Mouse (Mus musculus) hindbrain, postnatal 0 days (tissue): Measurements from ENCODE around the gene Prr23a3. TPM values are rescaled to one million over a fixed set of nuclear protein-coding genes. Genes with fewer than 3 reads are reported as not detected.

ENCODE experiments used
- ATAC-seq: fragments of 200-750 bp; cut with Nextera tagmentation; 2 replicates; pipeline ENCODE4 v1.8.0; 2017; ENCODE audit warnings: mild to moderate bottlenecking, moderate TSS enrichment, moderate library complexity
- DNase-seq: peaks from one replicate; pipeline ENCODE4 v3.0.0-alpha.2; 2015; ENCODE audit warnings: low spot score
- H3K27ac ChIP-seq: fragments of 300-500 bp; sonication (generic); 2 replicates; pipeline ENCODE4 v1.5.1; 2014; ENCODE audit warnings: mild to moderate bottlenecking
- H3K27me3 ChIP-seq: fragments of 300-500 bp; sonication (generic); 2 replicates; pipeline ENCODE4 v1.6.1; 2014; ENCODE audit warnings: low read length, mixed read lengths; ENCODE audit not compliant: insufficient read depth
- H3K36me3 ChIP-seq: fragments of 300-500 bp; sonication (generic); 2 replicates; pipeline ENCODE4 v1.6.1; 2014; ENCODE audit warnings: low read length, mixed read lengths; ENCODE audit not compliant: insufficient read depth
- H3K4me1 ChIP-seq: fragments of 300-500 bp; sonication (generic); 2 replicates; pipeline ENCODE4 v1.6.1; 2014; ENCODE audit warnings: antibody characterized with exemption, low read length, mixed read lengths; ENCODE audit not compliant: insufficient read depth
- H3K4me2 ChIP-seq: fragments of 300-500 bp; sonication (generic); 2 replicates; pipeline ENCODE4 v1.6.1; 2014; ENCODE audit warnings: low read depth, mild to moderate bottlenecking, low read length, moderate library complexity, mixed read lengths
- H3K4me3 ChIP-seq: fragments of 300-500 bp; sonication (generic); 2 replicates; pipeline ENCODE4 v1.5.1; 2014; ENCODE audit warnings: low read length
- H3K9ac ChIP-seq: fragments of 300-500 bp; sonication (generic); replicated peaks from 2 replicates; pipeline ENCODE4 v1.6.1; 2014; ENCODE audit warnings: mild to moderate bottlenecking, low read length, moderate library complexity, mixed read lengths
- H3K9me3 ChIP-seq: fragments of 300-500 bp; sonication (generic); 2 replicates; pipeline ENCODE4 v1.6.1; 2016; ENCODE audit warnings: low read length, mixed read lengths
- CTCF ChIP-seq: IDR thresholded peaks from 2 replicates; pipeline ENCODE4 v1.5.1; 2016; ENCODE audit warnings: antibody characterized with exemption, control low read depth, low read depth
- WGBS: fragments of 180-500 bp; shearing (Covaris S2); extraction: QIAGEN DNeasy Blood & Tissue Kit; methylation state at CpG from one replicate; pipeline ENCODE4 v1.1.7; 2014; 5-methylcytosine and 5-hydroxymethylcytosine counted together
- polyA plus RNA-seq: library from polyadenylated mRNA; unstranded; fragments of >200 nt; fragmentation: Nextera tagmentation; extraction: Ambion mirVana; gene quantifications from 2 replicates; pipeline ENCODE4 v1.2.1, GENCODE M21; 2015
- total RNA-seq: library from RNA; depleted of rRNA; stranded (reverse); fragments of >200 nt; gene quantifications from 2 replicates; pipeline ENCODE4 v1.2.3, GENCODE M21; 2014; rRNA removed

Gene Prr23a3
- total and polyA plus RNA-seq, 2 experiments from 2014 or later: not detected

DNA sequence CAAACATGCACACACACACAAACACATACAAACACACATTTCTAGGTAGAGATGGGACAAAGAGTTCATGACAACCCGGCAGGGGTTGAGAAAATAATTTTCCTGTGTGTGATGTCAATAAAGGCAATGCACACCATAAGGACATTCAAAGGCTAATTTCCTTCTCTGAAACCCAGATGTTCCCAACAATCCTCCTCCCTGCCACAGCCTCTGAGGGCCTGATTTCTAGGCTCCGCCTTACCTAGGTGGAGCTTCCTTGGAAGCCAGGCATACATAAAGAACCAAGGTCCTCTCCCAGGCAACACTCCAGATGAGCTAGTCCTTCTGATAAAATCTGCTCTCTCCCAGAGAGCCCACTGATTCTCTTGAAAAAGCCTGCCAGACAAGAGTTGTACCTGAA lies 38.3 kb downstream of the Prr23a3 start, which contains the start of gene 7420426K07Rik:
7420426K07Rik (plus strand) TSS at position 301 of the 400 bp plus-strand sequence.
- Histone ChIP-seq H3K9me3 (no peaks in the 10 kb centered on the region), H3K4me1 (no peaks in the 10 kb centered on the region), H3K27ac (no peak within 1 kb of the TSS), H3K4me3 (no peak within 1 kb of the TSS), H3K27me3 (no peaks in the 10 kb centered on the region), H3K4me2 (no peak within 1 kb of the TSS), H3K36me3 (no peaks in the 10 kb centered on the region), H3K9ac (no peak within 1 kb of the TSS)
- DNase-seq (no peak), ATAC-seq (no peak)
- WGBS: 93% methylated on average over 2 of the region's 2 CpGs
- TF ChIP-seq CTCF: no peak

Other genes starting within 250 kb of the Prr23a3 start
- gene Prr23a1, start 22.3 kb upstream of the Prr23a3 start, total RNA-seq: not detected in 2 replicates
- not detected in 2 replicates for gene Prr23a1, start 22.3 kb upstream of the Prr23a3 start, polyA plus RNA-seq
- gene Prr23a2, start 8.3 kb upstream of the Prr23a3 start, total RNA-seq: not detected in 2 replicates
- not detected in 2 replicates for gene Prr23a2, start 8.3 kb upstream of the Prr23a3 start, polyA plus RNA-seq
- not detected in 2 replicates for gene 7420426K07Rik, start 38.4 kb downstream of the Prr23a3 start, total RNA-seq
- not detected in 2 replicates for gene 7420426K07Rik, start 38.4 kb downstream of the Prr23a3 start, polyA plus RNA-seq
- 0.04 and 0.05 TPM in 2 replicates for gene Foxl2, start 90.5 kb downstream of the Prr23a3 start, total RNA-seq
- gene Foxl2, start 90.5 kb downstream of the Prr23a3 start, polyA plus RNA-seq: 0.28 and 0.57 TPM in 2 replicates
- gene Faim, start 121.6 kb downstream of the Prr23a3 start, total RNA-seq: 31.3 and 32.1 TPM in 2 replicates
- gene Faim, start 121.6 kb downstream of the Prr23a3 start, polyA plus RNA-seq: 116 and 123 TPM in 2 replicates
- not detected in 2 replicates for gene Gm1123, start 170.9 kb downstream of the Prr23a3 start, total RNA-seq
- gene Gm1123, start 170.9 kb downstream of the Prr23a3 start, polyA plus RNA-seq: 0.09 and 0.15 TPM in 2 replicates